ENCODE assay signal across 35 mouse cellular contexts in genomic region chr17:28499190-28499589, GRCm38 (mm10). TPM values are rescaled to one million over a fixed set of nuclear protein-coding genes. Genes with fewer than 3 reads are reported as not detected.
DNase-seq lines count a peak whose midpoint lies in the region; TF ChIP-seq lines count a peak whose summit lies in the region.
"Had no signal": no experiment of that assay in that cellular context is flagged by ENCODE, and none has a peak within 500 bp of the region (broad histone marks: within the 10 kb centered on the region; RNA-seq: fewer than 3 reads in every experiment).

No protein-coding gene starts in this region.

- no peak overlapping the region for H3K4me3 ChIP-seq in gastrocnemius, adult 2 months
- no peak overlapping the region for H3K4me3 ChIP-seq in thymus, adult 2 months (ENCODE audit: control insufficient read depth, insufficient read depth, low read length)
- H3K4me3 ChIP-seq: forebrain, embryonic 10.5 days; forebrain, embryonic 13.5 days; heart, adult 2 months; heart, embryonic 10.5 days; hindbrain, embryonic 12.5 days; hindbrain, embryonic 15.5 days; intestine, embryonic 15.5 days had no signal

- no peaks in the 10 kb centered on the region for H3K27me3 ChIP-seq in thymus, adult 2 months (ENCODE audit: control insufficient read depth, insufficient read depth, low read length)
- H3K27me3 ChIP-seq: CH12.LX; forebrain, embryonic 13.5 days; hindbrain, embryonic 12.5 days; hindbrain, embryonic 15.5 days; intestine, embryonic 15.5 days; Patski had no signal

- H3K36me3 ChIP-seq in thymus, adult 2 months (ENCODE audit: control insufficient read depth, insufficient read depth, low read length) = no peaks in the 10 kb centered on the region
- H3K36me3 ChIP-seq: forebrain, embryonic 10.5 days; heart, embryonic 10.5 days; hindbrain, embryonic 12.5 days; hindbrain, embryonic 15.5 days; intestine, embryonic 15.5 days had no signal

- no peak for TF ChIP-seq CTCF in gastrocnemius, adult 2 months (IDR thresholded peaks at IDR 0.05)
- TF ChIP-seq CTCF in thymus, adult 2 months (IDR thresholded peaks at IDR 0.05; ENCODE audit: borderline replicate concordance, control insufficient read depth, extremely low read depth, insufficient read depth, low read length, poor library complexity) = no peak

- peak; percentile 0 for DNase-seq in gastrocnemius, adult 2 months
- no peak for DNase-seq in gastrocnemius, adult 18-20 months (ENCODE audit: low spot score)
- peak; percentile 46 for DNase-seq in thymus, postnatal 0 days (ENCODE audit: low spot score)
- no peak for DNase-seq in thymus, adult 2 months
- DNase-seq in ZHBTc4 (ENCODE audit: low read depth, low spot score) (peak; percentile 38), MN1 (ENCODE audit: low spot score) (no peak)
- DNase-seq in layer of hippocampus, adult 11-12 months (ENCODE audit: low spot score) = no peak
- no peak for DNase-seq in right cerebral cortex, postnatal 25 days
- DNase-seq: adrenal gland, adult 8-10 months; adrenal gland, postnatal 25 days; B cell, adult 2 months; cerebellum, adult 11-12 months; cerebellum, adult 8-10 months; cerebellum, postnatal 10 days; cerebellum, postnatal 36 days; gastrocnemius, postnatal 25 days; heart, adult 2 months had no signal

- no peak for TF ChIP-seq POLR2A in thymus, adult 2 months (IDR thresholded peaks at IDR 0.05; ENCODE audit: control insufficient read depth, extremely low read depth, insufficient read depth, low read length, poor library complexity)

- no peak overlapping the region for H3K27ac ChIP-seq in gastrocnemius, adult 2 months
- no peak overlapping the region for H3K27ac ChIP-seq in thymus, adult 2 months (ENCODE audit: control insufficient read depth, insufficient read depth, low read length)
- H3K27ac ChIP-seq: forebrain, embryonic 10.5 days; forebrain, embryonic 13.5 days; heart, adult 2 months; heart, embryonic 10.5 days; hindbrain, embryonic 12.5 days; hindbrain, embryonic 15.5 days; intestine, embryonic 15.5 days had no signal

- intact Hi-C loops in gastrocnemius, adult 2 months (cut with DNase I) = no loop called here

- WGBS in thymus, adult 2 months = 71% methylated on average over 2 of the region's 2 CpGs

- H3K4me1 ChIP-seq in thymus, adult 2 months (replicated peaks; ENCODE audit: control insufficient read depth, insufficient read depth, low read length) = peaks cover 21% of the 10 kb centered on the region
- H3K4me1 ChIP-seq: forebrain, embryonic 10.5 days; forebrain, embryonic 13.5 days; heart, embryonic 10.5 days; hindbrain, embryonic 12.5 days; hindbrain, embryonic 15.5 days; intestine, embryonic 15.5 days had no signal

RNA-seq across cellular contexts. Expression of gene Fkbp5, which starts 18.1 kb away (rescaled TPM):
- 100 to 1,000 TPM; 106 to 153 TPM for total RNA-seq in gastrocnemius, adult 2 months (2021)
- 10 to 100 TPM; 54.0 to 92.7 TPM for total RNA-seq in gastrocnemius, adult 18-20 months (2021)
- 121 and 124 TPM in 2 replicates for polyA plus RNA-seq in thymus, postnatal 0 days (2015; fragmentation: Nextera tagmentation; extraction: Ambion mirVana)
- 157 and 179 TPM in 2 replicates for polyA plus RNA-seq in thymus, adult 2 months (2012; rRNA removed)

RNA-seq across cellular contexts. Expression of gene Armc12, which starts 31.4 kb away (rescaled TPM):
- not detected for total RNA-seq in gastrocnemius, adult 2 months (2021)
- not detected for total RNA-seq in gastrocnemius, adult 18-20 months (2021)
- polyA plus RNA-seq in thymus, postnatal 0 days (2015; fragmentation: Nextera tagmentation; extraction: Ambion mirVana) = not detected in 2 replicates
- 0.33 and 0.58 TPM in 2 replicates for polyA plus RNA-seq in thymus, adult 2 months (2012; rRNA removed)
- total RNA-seq: adrenal gland, adult 8-10 months; adrenal gland, postnatal 25 days; CH12.LX; gastrocnemius, adult 8-10 months; gastrocnemius, postnatal 25 days; heart, adult 2 months; heart, postnatal 25 days; hematopoietic stem cell, adult 5-6 weeks had no signal
- polyA plus RNA-seq: activated CD4-positive, CD25-positive, alpha-beta regulatory T cell, adult 4 months; cortical plate, adult 2 months; embryonic facial prominence, embryonic 11.5 days; embryonic facial prominence, embryonic 14.5 days; forebrain, embryonic 10.5 days; forebrain, embryonic 13.5 days; forebrain, embryonic 16.5 days; heart, embryonic 14.5 days; heart, postnatal 0 days; hindbrain, embryonic 12.5 days; hindbrain, embryonic 15.5 days; intestine, embryonic 15.5 days; Patski had no signal

RNA-seq across cellular contexts. Expression of gene Clpsl2, which starts 50.0 kb away (rescaled TPM):
- not detected for total RNA-seq in gastrocnemius, adult 2 months (2021)
- total RNA-seq in gastrocnemius, adult 18-20 months (2021) = not detected
- not detected in 2 replicates for polyA plus RNA-seq in thymus, postnatal 0 days (2015; fragmentation: Nextera tagmentation; extraction: Ambion mirVana)
- polyA plus RNA-seq in thymus, adult 2 months (2012; rRNA removed) = not detected in 2 replicates
- total RNA-seq: adrenal gland, adult 8-10 months; adrenal gland, postnatal 25 days; CH12.LX; gastrocnemius, adult 8-10 months; gastrocnemius, postnatal 25 days; heart, adult 2 months; heart, postnatal 25 days; hematopoietic stem cell, adult 5-6 weeks had no signal
- polyA plus RNA-seq: activated CD4-positive, CD25-positive, alpha-beta regulatory T cell, adult 4 months; cortical plate, adult 2 months; embryonic facial prominence, embryonic 11.5 days; embryonic facial prominence, embryonic 14.5 days; forebrain, embryonic 10.5 days; forebrain, embryonic 13.5 days; forebrain, embryonic 16.5 days; heart, adult 2 months; heart, embryonic 10.5 days; heart, embryonic 14.5 days; heart, postnatal 0 days; hindbrain, embryonic 12.5 days; hindbrain, embryonic 15.5 days; intestine, embryonic 15.5 days; Patski had no signal

Comparison
In these comparisons a context has a peak if more than half of its experiments do, and no peak if none do; other contexts are left out.
1. DNase-seq: peak in gastrocnemius, adult 2 months (single experiment), thymus, postnatal 0 days (single experiment) and ZHBTc4 (single experiment); none in gastrocnemius, adult 18-20 months (single experiment), thymus, adult 2 months (single experiment), layer of hippocampus, adult 11-12 months (single experiment), right cerebral cortex, postnatal 25 days (single experiment) and MN1 (single experiment).